Mouse (Mus musculus) spleen, adult 2 months (tissue): ENCODE measurements around the gene Col4a4. TPM values are rescaled to one million over a fixed set of nuclear protein-coding genes. Genes with fewer than 3 reads are reported as not detected.

Experiments
- DNase-seq, 2 experiments: peaks; one replicate each; pipeline versions ENCODE4 v3.0.0 to v3.0.0-alpha.2; 2012 to 2021; ENCODE audit warnings: low spot score in 2 of 2, low read depth in 1 of 2
- H3K27ac ChIP-seq: fragments of 200-500 bp; 2 replicates; pipeline ENCODE4 v1.5.1; 2012; ENCODE audit warnings: low read length, inconsistent platforms; ENCODE audit not compliant: insufficient read depth
- H3K27me3 ChIP-seq: fragments of 200-500 bp; 2 replicates; pipeline ENCODE4 v1.6.1; 2012; ENCODE audit warnings: mild to moderate bottlenecking, moderate library complexity, low read length, inconsistent platforms; ENCODE audit not compliant: control insufficient read depth, insufficient read depth
- H3K36me3 ChIP-seq: fragments of 200-500 bp; 2 replicates; pipeline ENCODE4 v1.6.1; 2012; ENCODE audit warnings: mild to moderate bottlenecking, low read length, inconsistent platforms; ENCODE audit not compliant: control insufficient read depth, insufficient read depth
- H3K4me1 ChIP-seq: fragments of 200-500 bp; 2 replicates; pipeline ENCODE4 v1.6.1; 2011; ENCODE audit warnings: inconsistent platforms; ENCODE audit not compliant: control insufficient read depth, insufficient read depth, insufficient read length
- H3K4me3 ChIP-seq: fragments of 200-500 bp; 2 replicates; pipeline ENCODE4 v1.5.1; 2011; ENCODE audit warnings: mild to moderate bottlenecking, inconsistent platforms; ENCODE audit not compliant: insufficient read depth, insufficient read length; ENCODE audit errors: extremely low read depth
- CTCF ChIP-seq: fragments of 200-500 bp; IDR thresholded peaks from 2 replicates; pipeline ENCODE4 v1.5.1; 2011; ENCODE audit warnings: mild to moderate bottlenecking, inconsistent platforms; ENCODE audit not compliant: insufficient read depth, insufficient read length, insufficient replicate concordance; ENCODE audit errors: extremely low read depth
- POLR2A ChIP-seq: fragments of 200-500 bp; IDR thresholded peaks from 2 replicates; pipeline ENCODE4 v1.6.1; 2011; ENCODE audit warnings: low read depth, low read length, inconsistent platforms
- WGBS: fragments of 180-500 bp; shearing (Covaris S2); methylation state at CpG from one replicate; pipeline ENCODE4 v1.1.7; 2018; 5-methylcytosine and 5-hydroxymethylcytosine counted together
- polyA plus RNA-seq: library from polyadenylated mRNA; depleted of rRNA; stranded (reverse); fragments of >200 nt; gene quantifications from 2 replicates; pipeline ENCODE4 v1.2.3, GENCODE M21; 2012

Gene Col4a4
- polyA plus RNA-seq, 1 experiment = 0.07 TPM

DNA sequence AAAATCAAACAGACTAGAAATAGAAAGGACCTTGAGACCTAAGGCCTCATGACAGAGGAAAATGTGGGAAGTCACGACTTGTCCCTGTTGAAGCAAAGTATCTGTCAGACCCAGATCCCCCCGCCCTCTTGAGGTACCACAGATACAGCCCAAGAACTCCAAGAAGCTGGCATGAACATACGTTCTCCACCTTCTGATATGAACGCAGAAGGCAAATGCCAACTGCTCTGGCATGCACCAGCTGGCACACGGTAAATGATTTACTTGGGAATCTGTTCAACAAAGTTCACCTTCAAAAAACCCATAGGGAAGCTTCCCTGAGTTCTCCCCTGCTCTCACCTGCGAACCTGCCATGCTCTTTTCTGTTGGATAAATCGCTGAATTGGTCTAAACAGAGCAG lies 19.2 kb upstream of the Col4a4 start:
- Histone ChIP-seq H3K4me3 (no peak overlapping the region), H3K36me3 (no peaks in the 10 kb centered on the region), H3K27ac (no peak overlapping the region), H3K4me1 (no peaks in the 10 kb centered on the region), H3K27me3 (no peaks in the 10 kb centered on the region)
- no peak for DNase-seq
- 83% methylated on average over 7 of the region's 7 CpGs for WGBS
- TF ChIP-seq POLR2A (no peak), CTCF (no peak)

DNA sequence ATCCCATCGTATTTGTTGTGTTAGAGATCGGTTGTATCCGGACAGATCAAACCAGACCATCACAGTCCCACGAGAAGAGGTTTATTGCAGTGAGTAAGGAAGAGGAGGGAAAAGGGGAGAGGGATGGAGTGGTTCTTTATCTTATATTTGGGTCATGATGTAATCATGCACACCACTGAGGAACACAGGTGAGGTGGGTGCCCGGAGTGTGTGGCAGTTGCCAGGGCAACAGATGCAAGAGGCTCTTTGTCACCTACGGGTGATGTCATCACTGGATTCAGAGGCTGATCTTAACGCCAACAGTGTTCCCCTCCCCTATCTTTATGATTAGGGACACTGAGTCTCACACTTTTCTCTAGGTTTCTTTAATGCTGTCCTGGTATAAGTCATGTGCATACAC lies 18.7 kb upstream of the Col4a4 start:
- no peaks in the 10 kb centered on the region for H3K4me1 ChIP-seq
- H3K36me3 ChIP-seq = no peaks in the 10 kb centered on the region
- 86% methylated on average over 7 of the region's 7 CpGs for WGBS
- DNase-seq = no peak
- TF ChIP-seq POLR2A (no peak), CTCF (no peak)
- H3K27me3 ChIP-seq = no peaks in the 10 kb centered on the region
- no peak overlapping the region for H3K27ac ChIP-seq
- H3K4me3 ChIP-seq = no peak overlapping the region

- no peaks in the 10 kb centered on the region for H3K4me1 ChIP-seq
- DNase-seq = no peak
- H3K27me3 ChIP-seq = no peaks in the 10 kb centered on the region
- H3K4me3 ChIP-seq = no peak overlapping the region
- no peaks in the 10 kb centered on the region for H3K36me3 ChIP-seq
- no peak overlapping the region for H3K27ac ChIP-seq
- TF ChIP-seq CTCF (no peak), POLR2A (no peak)
- 80% methylated on average over 7 of the region's 7 CpGs for WGBS
Measured at GRCm38 (mm10) chr1:82603198-82603950, 16.7 kb upstream of the Col4a4 start.

DNA sequence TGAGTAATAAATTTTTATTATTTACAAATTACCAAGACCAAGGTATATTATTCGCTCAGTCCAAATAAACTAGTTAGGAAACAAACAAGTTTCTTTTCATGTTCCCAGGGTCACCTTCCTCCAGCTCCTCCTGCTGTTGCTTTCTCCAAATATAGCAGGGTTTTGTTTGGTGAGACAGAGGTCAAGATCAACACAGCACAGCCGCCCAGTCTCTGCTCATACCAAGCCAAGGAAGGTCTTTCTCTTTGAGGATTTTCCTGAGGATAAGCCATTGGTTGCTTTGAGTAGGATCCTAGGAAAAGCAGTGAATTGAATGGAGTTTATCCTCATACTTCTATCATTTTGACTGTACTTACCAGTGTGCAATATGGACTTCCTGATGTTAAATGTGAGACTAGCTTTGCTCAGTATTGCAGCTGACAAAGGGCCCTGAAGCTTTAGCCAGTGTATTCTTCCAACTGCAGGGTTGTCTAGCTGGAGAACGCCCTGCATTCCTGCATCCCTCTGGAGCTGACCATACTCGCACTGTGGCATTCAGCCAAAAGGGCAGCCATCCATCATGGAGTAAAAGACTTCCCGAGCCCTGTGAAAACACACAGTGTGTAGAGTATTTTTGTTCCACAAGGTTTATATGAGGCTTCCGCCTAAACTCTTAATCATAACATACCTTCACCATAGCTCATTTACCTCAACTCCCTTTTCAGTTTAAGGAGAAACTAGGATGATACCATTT lies 10.4 kb upstream of the Col4a4 start:
- no peak for TF ChIP-seq CTCF
- no peak for TF ChIP-seq POLR2A
- 74% methylated on average over 6 of the region's 6 CpGs for WGBS
- Histone ChIP-seq H3K27ac (no peak overlapping the region), H3K27me3 (no peaks in the 10 kb centered on the region), H3K4me3 (no peak overlapping the region), H3K4me1 (no peaks in the 10 kb centered on the region), H3K36me3 (no peaks in the 10 kb centered on the region)
- DNase-seq = no peak

DNA sequence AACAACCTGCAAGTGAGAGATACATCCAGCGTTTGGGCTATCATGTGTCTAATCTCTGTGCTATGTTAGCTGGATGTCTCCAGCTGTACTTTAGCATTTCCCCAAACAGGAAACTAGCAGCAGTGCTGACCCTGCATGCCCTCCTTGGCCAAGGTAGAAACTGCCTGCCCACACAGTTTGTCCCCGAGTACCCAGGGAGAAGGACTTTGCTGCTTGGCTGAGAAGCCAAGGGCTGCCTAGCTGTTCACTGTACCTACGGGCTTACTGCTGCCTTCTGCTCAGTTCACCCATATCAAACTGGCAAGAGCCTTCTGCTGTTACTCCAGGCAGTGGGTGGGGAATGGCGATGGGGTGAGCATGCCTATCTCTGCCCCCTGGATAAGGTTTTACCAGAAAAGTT lies 3.6 kb upstream of the Col4a4 start:
- Histone ChIP-seq H3K4me3 (no peak overlapping the region), H3K27me3 (no peaks in the 10 kb centered on the region), H3K36me3 (no peaks in the 10 kb centered on the region), H3K27ac (no peak overlapping the region), H3K4me1 (no peaks in the 10 kb centered on the region)
- TF ChIP-seq POLR2A (no peak), CTCF (no peak)
- no peak for DNase-seq
- 59% methylated on average over 4 of the region's 4 CpGs for WGBS

GRCm38 (mm10) chr1:82585981-82586380 lies 668 bp downstream of the Col4a4 start:
- 80% methylated on average over 7 of the region's 7 CpGs for WGBS
- H3K4me1 ChIP-seq = no peaks in the 10 kb centered on the region
- H3K27me3 ChIP-seq = no peaks in the 10 kb centered on the region
- H3K27ac ChIP-seq = no peak overlapping the region
- TF ChIP-seq CTCF = no peak
- TF ChIP-seq POLR2A = no peak
- H3K36me3 ChIP-seq = no peaks in the 10 kb centered on the region
- DNase-seq = no peak
- no peak overlapping the region for H3K4me3 ChIP-seq

GRCm38 (mm10) chr1:82578320-82578719 lies 8.3 kb downstream of the Col4a4 start:
- no peak overlapping the region for H3K4me3 ChIP-seq
- DNase-seq = no peak
- no peak for TF ChIP-seq CTCF
- TF ChIP-seq POLR2A = no peak
- H3K27me3 ChIP-seq = no peaks in the 10 kb centered on the region
- H3K36me3 ChIP-seq = no peaks in the 10 kb centered on the region
- WGBS = 83% methylated on average over 4 of the region's 4 CpGs
- H3K4me1 ChIP-seq = no peaks in the 10 kb centered on the region
- no peak overlapping the region for H3K27ac ChIP-seq
